Mouse (Mus musculus): ENCODE data around the gene Mst1r.
A peak's percentile ranks its signal among the peaks of the same experiment; 100 is the strongest.

Gene Mst1r

DNA sequence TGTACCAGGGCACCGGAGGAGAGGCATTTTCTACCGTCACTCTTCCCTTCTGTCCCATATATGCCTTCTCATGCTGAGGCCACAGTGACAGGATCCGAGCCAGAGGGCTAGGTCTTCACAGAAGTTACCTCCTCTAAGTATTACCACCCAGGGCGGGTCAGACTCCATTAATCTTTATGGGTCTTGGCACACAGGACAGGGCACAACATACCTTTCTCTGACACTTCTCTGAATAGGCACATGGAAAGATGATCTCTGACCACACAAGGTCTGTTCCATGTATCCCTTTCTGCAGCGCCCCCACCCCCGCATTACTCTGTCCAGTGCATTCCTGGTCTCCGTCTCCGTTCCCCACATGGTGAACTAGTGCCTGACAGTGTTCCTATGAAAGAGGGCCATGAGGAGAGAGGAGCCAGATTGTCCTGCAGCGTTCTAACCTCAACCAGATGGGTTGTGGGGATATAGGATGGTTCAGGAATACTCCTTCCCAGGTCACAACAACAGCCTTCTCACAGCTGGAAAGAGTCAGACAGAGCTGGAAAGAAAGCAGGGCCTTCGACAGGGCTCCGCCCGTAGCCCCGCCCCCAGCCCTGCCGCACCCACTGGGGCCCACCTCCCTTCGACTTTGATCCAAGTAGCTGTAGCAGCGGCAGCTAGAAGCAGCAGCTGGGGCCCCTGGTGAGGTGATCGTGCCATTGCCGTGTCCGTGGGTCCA, at the start of gene Mst1r:
TSS of gene Mst1r (plus strand) at position 622 of the 715 bp plus-strand sequence.
- DNase-seq (ENCODE audit: low spot score in 2 of 2), result no peak

DNA sequence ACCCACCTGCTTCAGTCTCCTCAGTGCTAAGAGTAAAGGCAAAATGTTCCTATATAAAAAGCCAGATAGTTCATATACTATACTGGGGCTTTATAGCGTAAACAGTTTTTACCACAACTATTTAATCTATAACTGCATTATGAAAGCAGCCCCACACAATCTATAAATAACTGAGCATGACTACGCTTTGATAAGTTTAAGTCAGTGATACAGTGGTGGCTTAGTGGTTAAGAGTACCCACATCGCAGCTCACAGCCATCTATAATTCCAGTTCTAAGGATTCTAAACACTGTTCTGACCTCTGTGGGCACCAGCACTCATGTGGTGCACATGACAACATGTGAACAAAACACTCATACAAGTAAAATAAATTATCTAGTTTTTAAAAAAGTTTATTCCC, 48.3 kb upstream of the Mst1r start:
- DNase-seq (ENCODE audit: low spot score in 2 of 2), result no peak

GRCm38 (mm10) chr9:107864493-107864892, 42.2 kb upstream of the Mst1r start:
- no peak for DNase-seq (ENCODE audit: low spot score in 2 of 2)

DNA sequence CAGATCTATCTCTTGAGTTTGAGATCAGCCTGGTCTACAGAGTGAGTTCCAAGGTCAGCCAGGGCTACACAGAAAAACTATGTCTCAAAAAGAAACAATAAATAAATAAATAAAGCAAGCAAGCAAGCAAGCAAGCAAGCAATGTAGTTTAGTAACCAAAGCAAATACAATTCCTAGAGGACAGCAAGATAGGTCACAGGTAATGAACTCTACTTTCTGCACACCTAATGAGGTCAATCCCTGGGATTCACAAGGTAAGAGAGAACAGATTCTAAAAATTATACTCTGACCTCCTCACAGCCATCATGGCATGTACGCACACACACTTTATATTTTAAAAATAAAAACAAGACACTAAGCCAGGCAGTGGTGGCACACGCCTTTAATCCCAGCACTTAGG, 40.6 kb upstream of the Mst1r start:
- no peak for DNase-seq (ENCODE audit: low spot score in 2 of 2)

DNA sequence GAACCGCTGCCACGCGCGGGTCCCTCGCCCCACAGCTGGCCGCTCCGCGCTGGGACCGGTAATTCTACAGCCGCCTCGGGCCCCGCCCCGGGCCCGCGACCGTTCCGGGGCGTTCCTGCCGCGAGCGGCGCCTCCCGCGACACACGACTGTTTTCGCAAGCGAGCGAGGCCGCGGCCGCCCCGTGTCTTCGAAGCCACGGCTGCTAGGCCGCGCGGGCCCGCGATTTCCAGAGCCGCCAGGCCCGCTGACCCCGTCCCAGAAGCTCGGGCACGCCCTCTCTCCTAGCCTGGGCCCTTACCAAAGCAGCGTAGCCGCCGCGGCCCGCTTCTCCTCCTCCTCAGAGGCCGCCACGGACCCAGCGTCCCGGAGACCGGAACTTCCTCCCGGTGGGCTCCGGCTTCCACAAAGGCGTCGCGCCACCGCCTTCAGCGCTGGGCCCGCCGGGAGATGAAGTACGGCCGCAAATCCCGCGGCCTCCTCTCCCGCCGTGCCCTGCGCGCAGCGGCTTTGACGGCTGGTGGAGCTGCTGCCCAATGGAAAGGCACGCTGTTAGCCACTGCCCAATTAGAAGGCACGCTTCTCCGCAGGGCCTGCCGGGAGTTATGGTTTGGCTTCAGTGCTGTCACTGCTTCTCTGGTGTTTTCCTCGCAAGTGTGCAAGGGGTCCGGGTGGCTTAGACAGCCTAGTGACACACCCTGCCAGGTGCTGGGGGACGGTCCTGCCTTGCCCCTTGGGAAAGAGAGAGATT, 34.1 kb upstream of the Mst1r start:
- peak; percentile 96 to 97 for DNase-seq (ENCODE audit: low spot score in 2 of 2)

GRCm38 (mm10) chr9:107873137-107873536, 33.5 kb upstream of the Mst1r start, which contains the start of gene Rbm6:
Gene Rbm6 (minus strand): TSS chr9:107873237.
- no peak for DNase-seq (ENCODE audit: low spot score in 2 of 2)

DNA sequence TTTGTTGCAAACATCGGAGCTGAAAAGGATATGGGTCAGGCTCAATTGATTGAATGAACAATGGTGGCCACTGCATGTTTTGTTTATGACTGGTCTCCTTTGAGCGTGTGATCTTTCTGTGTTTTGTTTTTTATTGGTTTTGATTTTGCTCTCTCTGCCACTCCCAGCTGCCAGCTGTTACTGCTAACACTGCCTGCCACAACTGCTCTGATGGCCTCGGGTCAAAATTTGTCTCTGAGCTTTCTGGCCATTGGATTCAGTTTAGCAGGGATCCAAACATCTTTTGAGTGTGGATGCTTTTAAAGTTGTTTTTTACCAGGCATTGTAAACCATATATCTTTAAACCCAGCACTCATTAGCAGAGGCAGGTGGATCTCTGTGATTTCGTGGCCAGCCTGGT, 26.3 kb upstream of the Mst1r start:
- DNase-seq (ENCODE audit: low spot score in 2 of 2), result no peak

GRCm38 (mm10) chr9:107887804-107888266, 18.8 kb upstream of the Mst1r start, which contains the start of gene Mon1a:
Gene Mon1a (plus strand): TSS chr9:107888151.
- DNase-seq (ENCODE audit: low spot score in 2 of 2), result peak; percentile 82 to 88

DNA sequence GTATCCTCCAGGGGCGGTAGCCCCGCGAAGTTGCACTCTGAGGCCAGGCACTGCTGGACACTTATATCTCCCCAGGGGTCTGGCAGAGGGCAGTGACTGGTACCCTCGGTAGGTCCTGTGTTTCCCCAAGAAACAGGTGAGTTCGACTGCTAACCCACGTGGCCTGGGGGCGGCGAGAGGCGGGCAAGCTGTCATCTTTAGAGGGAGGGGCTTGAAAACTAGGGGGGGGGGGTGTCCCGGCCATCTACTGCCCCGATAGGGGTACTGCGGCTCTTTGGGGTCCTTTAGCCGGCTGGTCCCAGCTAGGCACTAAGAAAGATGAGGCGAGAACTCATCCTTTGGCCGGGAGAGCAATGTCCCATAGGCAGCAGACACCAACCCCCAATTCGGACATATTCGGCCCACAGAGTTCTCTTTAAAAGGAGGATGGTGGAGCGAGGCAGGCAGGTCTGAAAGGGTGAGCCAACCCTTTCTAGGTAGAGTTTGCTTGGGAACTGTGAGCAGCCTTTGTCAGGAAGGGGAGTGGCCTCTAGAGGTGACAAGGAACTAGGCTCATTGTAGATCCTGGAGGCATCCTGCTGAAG, 18.3 kb upstream of the Mst1r start:
- DNase-seq (ENCODE audit: low spot score in 2 of 2), result no peak

GRCm38 (mm10) chr9:107890260-107890659, 16.4 kb upstream of the Mst1r start:
- DNase-seq (ENCODE audit: low spot score in 2 of 2), result no peak

DNA sequence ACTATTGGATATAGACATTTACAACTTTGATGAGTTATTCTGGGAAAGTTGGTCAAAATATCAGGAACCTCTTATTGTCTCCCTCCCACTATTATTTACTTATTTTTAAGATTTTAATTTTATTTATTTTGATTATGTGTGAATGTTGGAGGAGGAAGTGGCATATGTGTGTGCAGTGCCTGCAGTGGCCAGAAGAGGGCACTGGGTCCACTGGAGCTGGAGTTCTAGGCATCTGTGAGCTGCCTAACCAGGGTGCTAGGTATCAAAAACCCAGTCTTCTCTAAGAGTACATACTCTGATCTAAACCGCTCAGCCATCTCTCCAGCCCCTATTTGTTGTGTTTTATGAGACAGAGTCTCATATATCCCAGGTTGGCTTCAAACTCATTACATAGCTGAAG, 15.7 kb upstream of the Mst1r start:
- no peak for DNase-seq (ENCODE audit: low spot score in 2 of 2)

- DNase-seq (ENCODE audit: low spot score in 2 of 2), result no peak
These were observed 8.1 kb upstream of the Mst1r start for GRCm38 (mm10) chr9:107898563-107898962.

DNA sequence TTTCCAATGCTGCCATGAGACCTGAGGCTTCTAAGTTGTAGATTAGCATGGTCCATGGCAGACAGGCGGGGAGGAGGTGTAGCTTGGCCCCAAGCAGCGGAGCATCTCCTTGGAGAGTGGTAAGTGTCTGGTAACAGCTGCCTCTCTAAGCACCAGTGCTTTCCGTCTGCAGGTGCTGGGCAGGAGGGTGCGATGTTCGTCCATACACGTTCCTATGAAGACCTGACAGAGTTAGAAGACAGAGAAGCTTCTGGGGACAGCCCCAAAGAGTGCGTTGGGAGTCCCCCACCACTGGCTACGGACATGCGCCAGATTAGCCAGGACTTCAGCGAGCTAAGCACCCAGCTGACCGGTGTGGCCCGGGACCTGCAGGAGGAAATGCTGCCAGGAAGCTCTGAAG, 6.8 kb upstream of the Mst1r start:
- no peak for DNase-seq (ENCODE audit: low spot score in 2 of 2)

DNA sequence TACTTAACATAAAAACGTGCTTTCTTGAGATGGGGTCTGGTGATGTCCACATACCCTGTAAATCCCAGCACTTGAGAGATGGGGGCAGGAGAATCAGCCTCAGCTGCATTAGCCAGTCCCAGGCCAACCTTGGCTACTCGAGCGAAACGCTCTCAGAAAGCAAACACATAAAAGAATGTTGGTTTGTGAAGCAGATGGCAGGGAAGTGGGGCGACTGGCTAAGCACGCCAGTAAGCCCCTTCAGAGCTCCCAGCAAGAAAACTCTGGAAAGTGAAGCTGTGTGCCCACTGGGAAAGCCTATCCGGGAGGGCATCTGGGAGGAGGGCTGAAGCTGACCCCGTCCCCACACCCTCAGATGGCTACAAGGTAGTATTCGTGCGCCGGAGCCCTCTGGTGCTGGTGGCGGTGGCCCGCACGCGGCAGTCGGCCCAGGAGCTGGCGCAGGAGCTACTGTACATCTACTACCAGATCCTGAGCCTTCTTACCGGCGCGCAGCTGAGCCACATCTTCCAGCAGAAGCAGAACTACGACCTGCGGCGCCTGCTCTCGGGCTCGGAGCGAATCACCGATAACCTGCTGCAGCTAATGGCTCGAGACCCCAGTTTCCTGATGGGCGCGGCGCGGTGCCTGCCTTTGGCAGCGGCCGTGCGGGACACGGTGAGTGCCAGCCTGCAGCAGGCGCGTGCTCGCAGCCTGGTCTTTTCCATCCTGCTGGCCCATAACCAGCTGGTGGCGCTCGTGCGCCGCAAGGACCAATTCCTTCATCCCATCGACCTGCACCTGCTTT, 5.6 kb upstream of the Mst1r start:
- DNase-seq (ENCODE audit: low spot score in 2 of 2), result peak; percentile 69 to 73

DNA sequence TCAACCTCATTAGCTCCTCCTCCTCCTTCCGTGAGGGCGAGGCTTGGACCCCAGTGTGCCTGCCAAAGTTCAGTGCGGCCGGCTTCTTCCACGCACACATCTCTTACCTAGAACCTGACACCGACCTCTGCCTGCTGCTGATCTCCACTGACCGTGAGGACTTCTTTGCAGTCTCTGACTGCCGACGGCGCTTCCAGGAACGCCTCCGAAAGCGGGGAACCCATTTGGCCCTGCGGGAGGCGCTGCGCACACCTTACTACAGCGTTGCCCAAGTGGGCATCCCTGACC, 5.1 kb upstream of the Mst1r start:
- DNase-seq (ENCODE audit: low spot score in 2 of 2), result no peak

DNA sequence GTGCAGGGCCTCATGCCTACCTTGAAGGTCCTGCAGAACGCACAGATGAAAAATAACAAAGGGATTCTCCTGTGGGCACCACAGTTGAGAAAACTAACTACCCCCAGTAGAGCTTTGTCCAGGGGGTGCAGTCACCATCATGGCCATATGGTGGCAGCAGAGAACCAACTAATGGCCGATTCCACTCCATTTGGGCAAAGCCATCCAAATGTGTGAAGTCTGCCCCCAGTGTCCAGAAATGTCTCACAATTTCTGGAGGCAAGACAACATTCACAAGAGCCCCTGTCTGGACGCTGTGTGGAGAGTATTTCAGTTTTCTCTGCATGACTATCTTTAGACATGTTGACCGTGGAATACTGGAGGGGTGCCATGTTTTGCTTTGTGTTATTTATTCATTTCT, 1.9 kb upstream of the Mst1r start:
- peak; percentile 69 to 76 for DNase-seq (ENCODE audit: low spot score in 2 of 2)

- no peak for DNase-seq (ENCODE audit: low spot score in 2 of 2)
These were observed 511 bp downstream of the Mst1r start for GRCm38 (mm10) chr9:107906967-107907800.

GRCm38 (mm10) chr9:107907801-107908120, 1.1 kb downstream of the Mst1r start:
- no peak for DNase-seq (ENCODE audit: low spot score in 2 of 2)

- DNase-seq (ENCODE audit: low spot score in 2 of 2), result no peak
These were observed 1.9 kb downstream of the Mst1r start for GRCm38 (mm10) chr9:107908410-107909158.

- no peak for DNase-seq (ENCODE audit: low spot score in 2 of 2)
These were observed 3.5 kb downstream of the Mst1r start for GRCm38 (mm10) chr9:107910025-107910769.

Data from right cerebral cortex, postnatal 36 days (tissue).